Mouse (Mus musculus) layer of hippocampus, postnatal 36 days (tissue): ENCODE measurements around the gene AC131692.1. TPM values are rescaled to one million over a fixed set of nuclear protein-coding genes. Genes with fewer than 3 reads are reported as not detected.
A peak's percentile ranks its signal among the peaks of the same experiment; 100 is the strongest.
"Not testable (repeated sequence)": the region's sequence is repeated elsewhere in the genome, so short reads cannot be mapped to it uniquely, and the experiment has no call there.

Experiments
- DNase-seq, 2 experiments: peaks; one replicate each; pipeline ENCODE4 v3.0.0; 2022
- microRNA-seq, 2 experiments: library from miRNA; unstranded; fragments of <30 nt; microRNA quantifications; one replicate each; pipeline ENCODE4 v1.2.0; 2021
- total RNA-seq, 2 experiments: library from RNA; stranded (reverse); gene quantifications; 2 replicates each; pipeline ENCODE4 v1.2.3; 2021

The AC131692.1 gene
- total RNA-seq, 2 experiments from 2014 or later = not detected

DNA sequence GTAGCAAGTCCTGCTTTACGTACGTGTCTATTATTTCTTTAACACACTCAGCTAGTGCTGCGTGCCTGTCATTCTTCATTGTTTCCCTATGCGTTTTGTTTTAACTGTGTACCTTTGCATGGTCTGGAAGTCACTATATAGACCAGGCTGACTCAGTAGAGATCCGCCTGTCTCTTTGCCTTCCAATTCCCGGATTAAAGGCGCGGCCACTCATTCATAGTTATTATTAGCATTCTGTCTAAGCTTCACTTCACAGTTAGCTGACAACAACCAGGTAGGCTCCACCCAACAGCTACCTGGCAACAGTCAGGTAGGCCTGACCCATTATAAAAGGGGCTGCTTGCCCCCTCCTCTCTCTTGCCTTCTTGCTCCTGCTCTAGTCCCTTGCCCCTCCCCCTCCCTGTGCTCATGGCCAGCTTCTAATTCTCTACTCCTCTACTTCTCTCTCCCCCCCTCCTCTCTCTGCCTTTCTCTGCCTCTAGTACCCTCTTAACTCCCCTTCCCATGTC, 24.5 kb downstream of the AC131692.1 start:
- no peak for DNase-seq

DNA sequence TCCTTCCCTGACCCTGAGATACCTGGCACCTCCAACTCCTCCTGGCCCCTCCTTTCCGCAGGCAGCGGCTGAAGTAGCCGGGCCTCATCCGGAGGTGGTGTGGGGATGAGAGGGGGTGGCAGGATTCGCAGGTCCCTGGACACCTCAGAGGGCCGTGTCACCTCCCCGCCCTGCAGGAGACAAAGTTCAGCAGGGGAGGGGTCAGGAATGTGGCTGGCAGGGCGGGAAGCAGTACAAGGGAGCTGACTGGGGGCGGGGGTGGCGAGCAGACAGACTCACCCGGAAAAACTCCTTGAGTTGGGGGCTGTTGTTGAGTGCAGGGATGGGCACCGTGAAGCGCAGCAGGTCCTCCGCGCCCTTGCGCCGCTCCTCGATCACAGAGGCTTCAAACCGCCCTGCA, 27.5 kb downstream of the AC131692.1 start:
- no peak for DNase-seq

DNA sequence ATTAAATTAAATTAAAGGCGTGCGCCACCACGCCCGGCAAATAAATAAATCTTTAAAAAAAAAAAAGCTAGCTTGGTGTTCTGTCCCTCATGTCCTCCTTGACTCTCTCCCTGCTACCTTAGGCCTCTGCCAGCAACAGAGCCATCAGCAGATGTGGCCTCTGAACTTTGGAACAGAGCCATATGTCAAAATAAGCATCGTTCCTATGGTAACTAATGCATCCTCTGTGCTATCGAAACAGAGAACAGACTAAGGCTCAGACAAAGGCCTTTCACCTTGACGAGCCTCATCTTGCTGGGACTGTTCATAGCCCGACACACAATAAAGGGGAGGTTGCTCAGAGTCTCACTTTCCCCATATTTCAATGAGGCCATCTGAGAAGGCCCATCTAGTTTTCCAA, 29.1 kb downstream of the AC131692.1 start:
- no peak for DNase-seq

DNA sequence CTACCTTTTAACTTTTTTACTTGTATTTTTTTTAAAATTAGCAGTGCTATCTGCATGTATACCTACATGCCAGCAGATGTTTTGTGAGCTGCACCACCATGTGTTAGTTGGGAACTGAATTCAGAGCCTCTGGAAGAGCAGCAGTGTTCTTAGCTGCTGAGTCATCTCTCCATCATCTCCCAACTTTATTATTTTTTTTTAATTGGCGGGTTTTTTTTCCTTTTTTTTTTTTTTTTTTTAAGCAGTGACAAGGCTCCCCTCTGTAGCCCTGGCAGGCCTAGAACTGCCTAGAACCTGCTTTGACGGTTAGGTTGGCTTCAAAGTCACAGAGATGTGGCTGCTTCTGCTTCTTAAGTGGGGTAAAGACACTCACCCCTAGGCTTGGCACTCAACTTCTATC, 30.7 kb downstream of the AC131692.1 start:
- DNase-seq = no peak

DNA sequence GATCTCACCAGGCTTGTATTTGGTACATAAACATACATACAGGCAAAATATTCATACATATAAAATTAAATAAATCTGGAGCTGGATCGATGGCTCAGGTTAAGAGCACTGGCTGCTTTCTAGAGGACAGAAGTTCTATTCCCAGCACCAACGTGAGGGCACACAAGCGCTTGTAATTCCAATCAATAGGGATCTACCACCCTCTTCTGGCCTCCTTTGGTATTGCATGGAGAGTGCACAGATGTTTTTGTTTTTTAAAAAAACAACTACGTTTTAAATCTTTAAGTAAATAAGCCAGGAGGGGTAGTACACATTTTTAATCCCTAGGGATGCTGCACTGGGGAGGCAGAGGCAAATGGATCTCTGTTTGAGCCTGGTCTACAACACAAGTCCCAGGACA, 32.1 kb downstream of the AC131692.1 start:
- DNase-seq = no peak

DNA sequence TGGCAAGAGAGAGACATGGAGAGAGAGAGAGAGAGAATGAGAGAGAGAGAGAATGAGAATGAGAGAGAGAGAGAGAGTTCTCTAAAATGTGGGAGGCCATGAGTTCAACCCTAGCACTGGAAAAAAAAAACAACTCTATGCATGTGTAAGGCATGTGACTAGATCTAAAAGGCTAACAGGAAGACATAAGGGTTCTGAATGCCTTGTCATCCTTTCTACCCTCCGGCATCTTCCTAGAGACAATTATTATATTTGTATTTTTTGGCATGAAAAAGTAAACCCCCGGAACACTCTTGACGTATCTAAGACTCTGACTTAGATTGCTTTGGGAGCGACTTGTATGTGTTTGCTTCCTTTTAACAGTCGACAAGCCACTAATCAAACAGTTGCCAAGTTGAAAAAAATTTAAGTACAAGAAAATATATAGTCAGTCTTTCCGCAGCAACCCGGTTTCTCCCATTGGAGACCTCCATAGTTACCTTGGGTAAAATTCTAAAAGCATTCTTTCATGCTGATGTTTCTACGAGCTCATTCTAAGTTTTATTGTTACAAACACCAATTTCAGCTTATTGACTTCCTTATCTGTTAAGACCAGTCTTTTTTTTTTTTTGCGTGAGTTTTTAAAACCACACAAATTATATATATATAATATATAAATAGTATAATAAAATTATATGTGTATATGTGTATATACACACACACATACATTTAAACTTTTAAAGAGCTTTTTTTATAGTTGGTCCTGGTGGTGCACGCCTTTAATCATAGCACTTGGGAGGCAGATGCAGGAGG, 32.8 kb downstream of the AC131692.1 start:
- DNase-seq = no peak

DNA sequence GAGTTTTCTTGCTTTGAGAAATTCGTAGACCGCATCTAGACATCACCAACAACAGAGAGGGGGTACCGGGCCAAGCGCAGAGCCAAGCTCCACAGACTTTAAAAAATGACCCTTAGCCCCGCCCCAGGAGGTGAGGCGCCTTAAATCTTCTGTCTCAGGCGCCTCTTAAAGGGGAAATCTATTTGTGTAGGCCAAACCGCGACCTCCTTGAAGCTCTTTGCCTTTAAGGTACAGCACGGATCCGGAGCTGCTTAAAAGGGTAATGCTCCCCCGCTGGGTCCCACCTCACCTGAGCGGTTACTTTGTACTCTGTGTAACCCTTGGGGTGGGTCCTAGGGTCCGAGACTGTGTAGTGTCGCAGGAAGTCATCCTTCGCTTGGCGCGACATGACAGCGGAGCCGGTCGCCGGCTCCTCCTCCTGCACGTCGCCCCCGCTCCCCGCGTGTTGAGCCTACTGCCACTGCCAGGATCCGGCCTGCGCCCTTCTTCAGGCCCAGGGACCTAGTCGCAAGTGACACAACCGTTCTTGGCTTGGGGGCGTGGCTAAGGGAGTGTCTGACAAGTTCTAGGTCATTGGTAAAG, 33.6 kb downstream of the AC131692.1 start, which contains the start of gene Snx15:
Gene Snx15, minus strand, starts transcription at position 545 of the 582 bp plus-strand sequence.
- DNase-seq = peak; percentile 94

DNA sequence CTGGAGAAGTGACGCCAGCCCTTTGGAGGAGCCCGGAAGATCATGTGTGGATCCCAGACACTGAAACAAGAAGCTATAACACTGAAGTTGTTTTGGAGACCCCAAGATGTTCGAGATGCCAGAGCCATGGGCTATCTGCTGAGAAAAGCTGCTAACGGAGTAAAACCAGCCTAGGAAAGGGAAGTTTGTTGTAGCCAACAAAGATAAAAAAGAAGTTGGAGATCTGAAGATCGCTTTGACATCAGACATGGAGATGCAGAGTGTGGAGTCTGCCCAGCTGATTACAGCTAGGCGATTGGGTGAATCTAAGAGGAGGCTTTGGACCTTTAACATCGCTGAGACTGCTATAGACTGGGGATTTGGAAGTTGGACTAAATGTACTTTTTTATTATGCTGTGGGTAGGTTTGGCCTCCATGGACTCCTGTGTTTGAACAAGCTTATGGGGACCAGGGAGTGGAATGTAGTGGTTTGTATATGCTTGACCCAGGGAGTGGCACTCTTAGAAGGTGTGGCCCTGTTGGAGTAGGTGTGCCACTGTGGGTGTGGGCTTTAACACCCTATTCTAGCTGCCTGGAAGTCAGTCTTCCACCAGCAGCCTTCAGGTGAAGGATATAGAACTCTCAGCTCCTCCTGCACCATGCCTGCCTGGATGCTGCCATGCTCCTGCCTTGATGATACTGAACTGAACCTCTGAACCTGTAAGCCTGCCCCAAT, 36.4 kb downstream of the AC131692.1 start:
- DNase-seq = not testable (repeated sequence)

DNA sequence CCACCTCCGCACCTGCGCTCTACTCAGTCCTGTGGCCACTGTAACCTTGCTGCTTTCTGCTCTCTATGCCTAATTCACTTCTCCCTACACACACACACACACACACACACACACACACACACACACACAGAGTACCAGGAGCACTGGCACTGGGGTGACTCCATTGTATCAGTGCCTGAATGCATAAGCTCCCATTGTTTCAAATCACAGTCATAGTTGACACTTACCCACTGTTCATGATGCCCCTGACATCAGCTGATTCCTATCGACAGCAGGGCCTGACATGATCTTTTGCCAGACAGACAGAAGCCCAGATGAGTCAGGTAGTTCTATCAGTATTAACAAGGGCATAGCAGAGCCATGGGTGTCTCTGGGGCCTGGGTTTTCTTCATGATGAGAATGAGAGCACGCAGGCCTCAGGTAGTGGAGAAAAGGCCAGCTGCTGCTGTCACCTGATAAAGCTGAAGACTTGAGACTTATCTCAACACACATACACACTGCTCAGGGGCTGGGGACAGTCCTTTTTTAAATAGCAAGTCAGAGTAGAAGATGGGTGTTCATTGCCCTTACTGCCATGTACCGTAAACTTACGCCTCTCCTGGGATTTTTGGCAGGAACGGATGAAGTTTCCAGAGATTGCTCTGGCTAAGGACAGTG, 38.1 kb downstream of the AC131692.1 start:
- DNase-seq = no peak

DNA sequence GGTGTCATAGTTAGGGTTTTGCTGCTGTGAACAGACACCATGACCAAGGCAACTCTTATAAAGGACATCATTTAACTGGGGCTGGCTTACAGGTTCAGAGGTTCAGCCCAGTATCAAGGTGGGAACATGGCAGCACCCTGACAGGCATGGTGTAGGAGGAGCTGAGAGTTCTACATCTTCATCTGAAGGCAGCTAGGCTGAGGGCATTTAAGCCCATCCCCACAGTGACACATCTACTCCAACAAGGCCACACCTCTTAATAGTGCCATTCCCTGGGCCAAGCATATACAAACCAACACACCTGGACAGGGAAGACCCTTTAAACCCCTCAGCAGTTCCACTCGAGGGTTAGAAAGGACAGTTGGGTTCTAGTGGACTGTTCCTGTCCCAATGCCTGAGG, 39.0 kb downstream of the AC131692.1 start:
- DNase-seq = not testable (repeated sequence)

DNA sequence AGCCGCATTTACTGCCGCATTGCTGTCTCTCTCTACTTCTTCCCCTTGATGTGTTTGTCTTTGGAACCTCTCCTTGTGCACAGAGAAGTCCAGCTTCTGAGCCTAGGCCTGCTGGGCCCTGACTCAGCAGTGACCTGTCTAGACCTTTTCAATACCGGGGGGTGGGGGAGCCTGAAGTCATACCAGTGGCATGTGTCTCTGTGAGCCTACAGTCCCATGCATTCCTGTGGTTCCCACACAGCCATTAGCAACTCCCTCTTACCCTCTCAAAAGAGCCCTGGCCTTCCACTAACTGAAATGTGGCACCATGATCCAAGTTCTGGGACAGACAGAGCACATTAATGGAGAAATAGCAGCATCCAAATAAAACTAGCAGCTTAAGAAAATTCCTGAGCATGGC, 42.2 kb downstream of the AC131692.1 start:
- no peak for DNase-seq

DNA sequence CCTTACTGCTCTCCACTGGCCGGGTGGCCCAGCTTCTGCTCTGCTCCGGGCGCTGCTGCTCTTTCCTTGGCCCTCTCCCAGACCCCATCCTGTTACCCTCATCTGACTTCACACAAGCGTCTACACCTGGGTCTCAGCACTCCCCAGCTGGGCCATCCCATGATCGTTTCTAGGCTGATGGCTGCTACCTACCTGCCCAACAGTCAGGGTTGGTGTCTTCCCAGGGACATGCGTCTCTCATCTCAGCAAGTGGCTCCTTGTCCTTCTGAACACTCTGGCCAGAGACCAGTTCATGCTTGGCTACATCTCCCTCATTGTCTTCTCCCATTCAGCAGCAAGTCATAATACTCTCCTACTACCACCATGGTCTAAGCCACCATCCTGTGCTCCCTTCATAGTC, 45.5 kb downstream of the AC131692.1 start:
- DNase-seq = no peak

DNA sequence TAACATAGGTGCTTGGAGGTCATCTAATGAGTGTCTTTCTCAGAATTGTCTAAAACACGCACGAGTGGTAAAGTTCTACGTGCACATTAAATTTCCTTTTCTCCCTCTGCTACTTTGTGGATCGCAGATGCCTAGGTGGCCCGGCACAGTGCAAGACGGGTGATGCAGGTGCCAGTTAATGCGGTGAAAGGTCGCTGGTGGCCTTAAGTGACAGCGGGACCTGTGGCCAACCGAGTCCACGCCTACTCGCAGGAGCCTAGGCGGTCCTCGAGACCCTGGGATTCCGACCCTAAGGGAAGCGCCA, 46.1 kb downstream of the AC131692.1 start:
- no peak for DNase-seq

DNA sequence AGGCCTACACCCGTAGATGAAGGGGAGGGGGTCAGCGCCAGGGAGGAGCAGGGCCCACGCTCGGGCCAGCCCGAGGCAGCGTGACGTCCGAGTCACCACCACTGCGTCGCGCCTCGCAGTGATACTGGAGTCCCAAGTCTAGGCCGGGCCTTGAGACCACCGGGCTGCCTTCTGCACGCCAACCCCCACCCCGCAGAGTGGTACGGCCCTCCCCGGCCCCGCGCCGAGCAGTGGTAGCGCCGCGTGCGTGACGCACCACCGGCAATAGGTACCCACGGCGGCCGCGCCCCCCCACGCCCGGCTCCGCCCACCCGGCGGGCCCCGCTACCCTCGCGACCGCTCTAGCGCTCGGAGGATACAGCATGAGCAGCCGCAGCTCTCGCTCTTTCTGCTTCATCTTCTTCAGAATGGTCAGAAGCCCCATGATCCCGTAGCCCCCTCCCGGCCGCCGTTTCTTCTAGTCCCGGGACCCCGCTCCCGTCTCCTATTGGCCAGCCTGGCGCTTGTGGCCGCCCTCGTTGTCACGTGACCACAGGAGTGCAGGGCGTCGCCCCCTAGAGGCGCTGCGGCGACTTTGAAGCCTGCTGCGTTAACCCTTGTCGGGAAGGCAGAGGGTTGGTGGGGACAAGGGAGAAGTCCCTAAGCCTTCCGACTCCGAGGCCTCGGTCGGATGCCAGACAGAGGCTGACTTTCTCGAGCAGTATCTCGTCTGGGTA, 46.6 kb downstream of the AC131692.1 start, which contains the start of gene Batf2:
Gene Batf2, plus strand, starts transcription at position 306 of the 716 bp plus-strand sequence.
- peak; percentile 91 for DNase-seq

DNA sequence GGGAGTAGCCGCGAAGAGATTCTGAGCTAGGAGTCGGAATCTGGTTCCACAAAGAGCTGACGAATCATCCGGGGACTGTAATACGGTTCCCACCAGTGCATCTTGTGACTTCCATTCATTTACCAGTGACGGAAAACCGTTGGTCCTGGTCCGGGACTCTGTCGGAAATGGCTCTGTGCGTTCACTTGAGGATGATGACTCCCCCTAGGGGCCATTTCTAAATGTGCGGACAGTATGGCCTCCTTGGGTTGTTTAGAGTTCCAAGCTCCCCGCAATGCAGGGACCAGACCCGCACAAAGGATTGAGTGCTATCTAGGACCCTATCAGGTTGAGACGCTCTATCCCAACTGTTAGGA, 47.2 kb downstream of the AC131692.1 start, which contains the start of gene Arl2:
Gene Arl2, minus strand, starts transcription at position 155 of the 356 bp plus-strand sequence.
- DNase-seq = no peak

DNA sequence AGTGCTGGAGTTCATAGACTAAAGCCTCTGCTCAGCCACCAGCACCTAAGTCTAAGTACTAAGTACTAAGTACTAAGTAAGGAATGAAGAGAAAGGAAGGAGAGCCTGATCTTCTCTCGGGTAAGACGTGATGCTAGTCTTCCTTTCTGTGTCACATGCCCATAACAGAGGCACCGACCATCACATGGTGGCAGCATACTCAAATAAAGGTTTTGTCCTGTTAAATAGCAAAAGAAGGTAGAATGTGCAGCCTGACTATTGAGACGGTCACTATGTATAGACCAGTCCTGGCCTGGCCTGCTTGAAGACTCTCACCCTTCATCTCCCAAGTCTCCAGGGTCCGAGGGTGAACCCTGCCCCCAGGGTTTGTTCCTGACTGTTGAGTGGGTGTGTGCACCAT, 50.6 kb downstream of the AC131692.1 start:
- DNase-seq = no peak

Small RNAs within 50 kb of the gene (microRNA-seq; reads per million reads assigned to microRNA genes)
- gene Mir6988 = 1.5 to 2.8 reads per million in 2 experiments

Other genes with a start within 250 kb of the AC131692.1 start
- 10 to 100 TPM; 13.5 to 14.2 TPM for gene Frmd8, start 219.1 kb upstream of the AC131692.1 start, total RNA-seq
- gene Slc25a45, start 216.6 kb upstream of the AC131692.1 start, total RNA-seq = 1 to 10 TPM; 2.5 to 2.7 TPM
- gene Tigd3, start 200.3 kb upstream of the AC131692.1 start, total RNA-seq = 1 to 10 TPM; 1.9 to 2.2 TPM
- 100 to 1,000 TPM in 1 of 2 experiments, 10 to 100 TPM in 1; 92.0 to 108 TPM for gene Dpf2, start 181.4 kb upstream of the AC131692.1 start, total RNA-seq
- 1 to 10 TPM; 4.4 to 5.5 TPM for gene Cdc42ep2, start 169.6 kb upstream of the AC131692.1 start, total RNA-seq
- 1 to 10 TPM; 5.3 to 5.5 TPM for gene Pola2, start 130.2 kb upstream of the AC131692.1 start, total RNA-seq
- gene Slc22a20, start 108.3 kb upstream of the AC131692.1 start, total RNA-seq = not detected
- gene Capn1, start 78.5 kb upstream of the AC131692.1 start, total RNA-seq = 10 to 100 TPM; 20.5 to 26.0 TPM
- 10 to 100 TPM; 46.4 to 52.3 TPM for gene Syvn1, start 47.8 kb upstream of the AC131692.1 start, total RNA-seq
- gene Mrpl49, start 36.6 kb upstream of the AC131692.1 start, total RNA-seq = 10 to 100 TPM; 46.8 to 47.9 TPM
- gene Fau, start 36.6 kb upstream of the AC131692.1 start, total RNA-seq = 100 to 1,000 TPM; 676 to 701 TPM
- gene Znhit2, start 33.2 kb upstream of the AC131692.1 start, total RNA-seq = 10 to 100 TPM; 33.1 to 35.2 TPM
- 10 to 100 TPM; 26.4 to 34.2 TPM for gene Tm7sf2, start 26.0 kb upstream of the AC131692.1 start, total RNA-seq
- gene Vps51, start 17.2 kb upstream of the AC131692.1 start, total RNA-seq = 10 to 100 TPM; 85.3 to 88.8 TPM
- gene Tmem262, start 14.4 kb upstream of the AC131692.1 start, total RNA-seq = not detected
- 1 to 10 TPM; 1.5 to 1.6 TPM for gene Gm28374, start 12.2 kb upstream of the AC131692.1 start, total RNA-seq
- gene Zfpl1, start 9.5 kb upstream of the AC131692.1 start, total RNA-seq = 10 to 100 TPM; 39.6 to 40.3 TPM
- gene Cdca5, start 9.4 kb upstream of the AC131692.1 start, total RNA-seq = under 1 TPM; 0.17 to 0.43 TPM
- gene Naaladl1, start 11.4 kb downstream of the AC131692.1 start, total RNA-seq = under 1 TPM in 1 of 2 experiments, not detected in 1; 0.12 TPM
- 10 to 100 TPM; 14.7 to 14.9 TPM for gene Sac3d1, start 24.2 kb downstream of the AC131692.1 start, total RNA-seq
- gene Snx15, start 33.9 kb downstream of the AC131692.1 start, total RNA-seq = 10 to 100 TPM; 40.2 to 42.5 TPM
- gene Batf2, start 46.6 kb downstream of the AC131692.1 start, total RNA-seq = under 1 TPM; 0.28 to 0.60 TPM
- gene Arl2, start 47.1 kb downstream of the AC131692.1 start, total RNA-seq = 10 to 100 TPM; 69.1 to 73.2 TPM
- not detected for gene Majin, start 90.0 kb downstream of the AC131692.1 start, total RNA-seq
- gene Gpha2, start 132.0 kb downstream of the AC131692.1 start, total RNA-seq = not detected
- 100 to 1,000 TPM; 135 to 137 TPM for gene Ppp2r5b, start 141.5 kb downstream of the AC131692.1 start, total RNA-seq
- 10 to 100 TPM; 31.3 to 34.0 TPM for gene Atg2a, start 147.2 kb downstream of the AC131692.1 start, total RNA-seq
- gene Ehd1, start 182.3 kb downstream of the AC131692.1 start, total RNA-seq = 10 to 100 TPM; 72.8 to 82.2 TPM
- 1 to 10 TPM; 4.3 to 6.9 TPM for gene Cdc42bpg, start 212.0 kb downstream of the AC131692.1 start, total RNA-seq
- 10 to 100 TPM; 63.3 to 69.8 TPM for gene Men1, start 240.6 kb downstream of the AC131692.1 start, total RNA-seq
- gene Map4k2, start 246.7 kb downstream of the AC131692.1 start, total RNA-seq = 10 to 100 TPM; 74.9 to 87.7 TPM